Mouse (Mus musculus): Measurements from ENCODE around the gene 1700037H04Rik. TPM values are rescaled to one million over a fixed set of nuclear protein-coding genes. Genes with fewer than 3 reads are reported as not detected.
"Not testable (repeated sequence)": the region's sequence is repeated elsewhere in the genome, so short reads cannot be mapped to it uniquely, and the experiment has no call there.

1700037H04Rik gene
- polyA plus RNA-seq, 1 experiment from 2014 or later, result 86.3 TPM

- DNase-seq (ENCODE audit: low read depth, low spot score) (no peak), ATAC-seq (no peak)
- ChIA-PET CTCF (no interaction called here), POLR2A (no interaction called here)
- in situ Hi-C loops (cut with MboI; ENCODE audit: low pct_unique_long_range_greater_than_20kb), result no loop called here
- H3K27me3 ChIP-seq, result no peaks in the 10 kb centered on the region
- no peak for TF ChIP-seq CTCF (IDR thresholded peaks at IDR 0.05)
Measured at GRCm38 (mm10) chr2:131129836-131130235, 30.0 kb downstream of the 1700037H04Rik start.

- no peak for TF ChIP-seq CTCF (IDR thresholded peaks at IDR 0.05)
- POLR2A ChIA-PET, result no interaction called here
- CTCF ChIA-PET, result no interaction called here
- ATAC-seq, result no peak
- DNase-seq (ENCODE audit: low read depth, low spot score), result no peak
- H3K27me3 ChIP-seq, result peaks cover under 1% of the 10 kb centered on the region
- in situ Hi-C loops (cut with MboI; ENCODE audit: low pct_unique_long_range_greater_than_20kb), result no loop called here
Measured at GRCm38 (mm10) chr2:131128636-131129157, 31.2 kb downstream of the 1700037H04Rik start.

GRCm38 (mm10) chr2:131128211-131128610 lies 31.7 kb downstream of the 1700037H04Rik start:
- ChIA-PET CTCF (no interaction called here), POLR2A (no interaction called here)
- DNase-seq (ENCODE audit: low read depth, low spot score), result no peak
- ATAC-seq, result no peak
- peaks cover 2% of the 10 kb centered on the region for H3K27me3 ChIP-seq
- in situ Hi-C loops (cut with MboI; ENCODE audit: low pct_unique_long_range_greater_than_20kb), result no loop called here
- TF ChIP-seq CTCF (IDR thresholded peaks at IDR 0.05), result no peak

DNA sequence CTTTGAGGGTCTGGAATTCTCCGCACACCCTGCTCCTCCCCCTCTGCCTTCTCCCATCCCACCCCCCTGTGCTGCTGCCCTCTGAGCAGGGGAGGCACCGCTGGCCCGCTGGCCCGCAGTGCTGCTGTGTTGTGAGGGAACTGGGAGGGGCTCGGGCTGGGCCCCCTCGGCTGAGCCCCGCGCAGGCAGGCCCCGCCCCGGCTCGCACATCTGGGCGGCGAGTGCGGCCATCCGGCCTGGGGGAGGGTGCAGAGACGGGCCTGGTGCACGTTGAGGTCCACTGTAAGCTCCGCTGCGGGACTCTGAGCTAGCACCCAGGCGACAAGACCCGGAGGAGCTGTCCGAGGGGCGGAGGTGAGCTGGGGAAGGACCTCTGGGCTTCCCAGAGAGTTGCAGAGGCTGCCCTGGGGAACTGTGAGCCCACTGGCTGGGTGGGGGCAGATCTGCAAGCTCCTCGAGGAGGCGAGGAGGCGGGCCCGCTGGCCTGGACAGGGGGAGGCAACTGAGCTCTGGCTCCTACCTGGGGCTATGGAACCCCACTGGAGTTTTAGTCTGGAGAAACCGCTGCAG lies 32.6 kb downstream of the 1700037H04Rik start, which contains the start of gene Hspa12b:
Gene Hspa12b (plus strand): TSS at position 120 of the 570 bp plus-strand sequence.
- no peak for DNase-seq (ENCODE audit: low read depth, low spot score)

GRCm38 (mm10) chr2:131125964-131126815 lies 33.7 kb downstream of the 1700037H04Rik start:
- H3K27me3 ChIP-seq, result peaks cover 2% of the 10 kb centered on the region
- ATAC-seq (no peak), DNase-seq (ENCODE audit: low read depth, low spot score) (no peak)
- in situ Hi-C loops (cut with MboI; ENCODE audit: low pct_unique_long_range_greater_than_20kb), result no loop called here
- ChIA-PET POLR2A (no interaction called here), CTCF (no interaction called here)
- no peak for TF ChIP-seq CTCF (IDR thresholded peaks at IDR 0.05)

More for the DNA sequence above, 32.6 kb downstream of the 1700037H04Rik start, which contains the start of gene Hspa12b:
- ATAC-seq, result no peak
- in situ Hi-C loops (cut with MboI; ENCODE audit: low pct_unique_long_range_greater_than_20kb), result no loop called here
- TF ChIP-seq CTCF (IDR thresholded peaks at IDR 0.05), result no peak
- POLR2A ChIA-PET, result no interaction called here
- peaks cover 2% of the 10 kb centered on the region for H3K27me3 ChIP-seq
- CTCF ChIA-PET, result no interaction called here

DNA sequence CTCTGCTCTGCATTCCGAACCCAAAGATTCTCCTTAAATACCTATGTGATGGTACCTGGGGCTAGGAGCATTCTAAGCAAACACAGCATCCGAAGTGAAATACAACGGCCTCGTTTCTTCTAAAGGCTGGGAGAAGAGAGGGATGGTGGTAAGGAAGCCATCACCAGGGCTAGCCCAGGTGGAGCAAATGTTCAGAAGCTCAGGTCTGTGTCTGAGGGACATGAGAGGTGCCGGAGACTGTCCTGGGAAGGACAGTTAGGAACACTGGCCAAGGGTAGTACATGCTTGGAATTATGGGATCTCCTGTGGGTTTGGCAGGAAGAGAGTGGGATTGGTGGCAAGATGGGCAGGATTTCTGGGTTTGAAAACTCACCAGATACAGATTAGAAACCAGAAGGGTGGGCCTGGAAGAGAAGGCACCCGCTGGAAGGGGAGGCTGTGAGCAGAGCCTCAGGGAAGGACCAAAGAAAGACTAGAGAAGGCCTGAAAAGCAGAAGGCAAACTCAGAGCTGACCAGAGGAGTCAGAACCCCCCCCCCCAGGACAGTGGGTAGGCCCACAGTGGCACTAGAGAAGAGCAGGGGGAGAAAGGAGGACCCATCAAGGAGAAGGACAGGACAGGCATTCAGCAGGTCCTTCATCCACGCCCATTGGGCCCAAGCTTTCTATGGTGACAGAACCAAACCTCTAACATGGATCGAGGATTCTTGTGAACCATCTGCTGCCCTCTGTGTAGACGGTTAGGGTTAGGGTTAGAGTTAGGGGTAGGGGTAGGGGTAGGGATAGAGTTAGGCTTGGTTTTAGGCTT lies 34.5 kb downstream of the 1700037H04Rik start:
- ChIA-PET CTCF (no interaction called here), POLR2A (no interaction called here)
- in situ Hi-C loops (cut with MboI; ENCODE audit: low pct_unique_long_range_greater_than_20kb), result no loop called here
- H3K27me3 ChIP-seq, result peaks cover 2% of the 10 kb centered on the region
- DNase-seq (ENCODE audit: low read depth, low spot score) (no peak), ATAC-seq (no peak)
- no peak for TF ChIP-seq CTCF (IDR thresholded peaks at IDR 0.05)

- H3K27me3 ChIP-seq, result peaks cover 2% of the 10 kb centered on the region
- in situ Hi-C loops (cut with MboI; ENCODE audit: low pct_unique_long_range_greater_than_20kb), result no loop called here
- POLR2A ChIA-PET, result no interaction called here
- DNase-seq (ENCODE audit: low read depth, low spot score) (no peak), ATAC-seq (no peak)
- CTCF ChIA-PET, result no interaction called here
- TF ChIP-seq CTCF (IDR thresholded peaks at IDR 0.05), result no peak
Measured at GRCm38 (mm10) chr2:131124166-131124565, 35.7 kb downstream of the 1700037H04Rik start.

GRCm38 (mm10) chr2:131118968-131119574 lies 40.8 kb downstream of the 1700037H04Rik start:
- in situ Hi-C loops (cut with MboI; ENCODE audit: low pct_unique_long_range_greater_than_20kb), result no loop called here
- TF ChIP-seq CTCF (IDR thresholded peaks at IDR 0.05), result no peak
- peaks cover 2% of the 10 kb centered on the region for H3K27me3 ChIP-seq
- ChIA-PET CTCF (no interaction called here), POLR2A (interaction anchor here (1.0 kb wide), 1 partner anchor 22 kb away, joined by 8 read pairs; no protein-coding TSS in a partner anchor)
- ATAC-seq (no peak), DNase-seq (ENCODE audit: low read depth, low spot score) (no peak)

DNA sequence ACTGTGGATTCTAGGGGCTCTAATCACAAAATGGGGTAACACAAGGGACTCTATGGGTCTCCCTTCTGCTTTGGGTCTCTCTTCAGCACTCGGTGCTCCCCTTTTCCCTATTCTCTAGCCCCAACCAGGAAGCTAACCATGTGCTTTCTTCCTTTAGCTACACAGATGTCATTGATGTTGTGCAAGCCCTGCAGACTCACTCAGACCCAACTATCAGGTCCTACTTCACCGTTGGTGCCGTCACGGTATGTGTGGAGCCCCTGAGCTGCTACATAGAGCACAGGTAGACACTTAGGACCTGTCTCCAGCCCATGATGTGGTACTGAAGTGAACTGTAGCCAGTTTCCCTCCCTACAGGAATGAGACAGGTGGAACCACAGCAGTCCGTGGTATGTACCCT lies 53.9 kb downstream of the 1700037H04Rik start:
- POLR2A ChIA-PET, result interaction anchor here (0.9 kb wide), 1 partner anchor 50 kb away, joined by 3 read pairs; no protein-coding TSS in a partner anchor
- DNase-seq (ENCODE audit: low read depth, low spot score), result no peak
- H3K27me3 ChIP-seq, result peaks cover 8% of the 10 kb centered on the region
- in situ Hi-C loops (cut with MboI; ENCODE audit: low pct_unique_long_range_greater_than_20kb), result no loop called here
- no peak for TF ChIP-seq CTCF (IDR thresholded peaks at IDR 0.05)
- ATAC-seq, result no peak
- CTCF ChIA-PET, result no interaction called here

GRCm38 (mm10) chr2:131105061-131105460 lies 54.8 kb downstream of the 1700037H04Rik start:
- CTCF ChIA-PET; H3K27me3 ChIP-seq; POLR2A ChIA-PET; ATAC-seq; in situ Hi-C loops (cut with MboI; ENCODE audit: low pct_unique_long_range_greater_than_20kb); DNase-seq (ENCODE audit: low read depth, low spot score): not testable (repeated sequence)
